Mouse (Mus musculus): ENCODE data around the gene Rtn2. TPM values are rescaled to one million over a fixed set of nuclear protein-coding genes. Genes with fewer than 3 reads are reported as not detected.

The Rtn2 gene
- total and polyA plus RNA-seq, 2 experiments from 2014 or later: 51.7 to 108 TPM

DNA sequence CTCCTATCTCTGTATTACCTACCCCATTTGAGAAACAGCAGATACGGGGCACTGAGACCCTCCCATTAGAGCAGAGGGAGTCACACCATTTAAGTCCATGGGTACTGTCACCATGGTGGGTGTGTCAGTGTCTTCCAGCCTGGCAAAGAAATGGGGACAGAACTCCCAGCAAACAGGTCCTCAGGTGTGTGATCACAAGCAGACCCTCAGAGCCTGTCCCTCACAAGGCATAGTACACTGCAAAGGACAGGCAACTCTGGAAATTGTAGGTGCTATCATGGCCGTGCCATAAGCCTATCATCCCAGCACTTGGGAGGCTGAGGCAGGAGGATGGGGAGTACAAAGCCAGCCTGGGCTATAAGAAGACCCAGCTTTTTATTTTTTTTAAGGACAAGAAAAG is 35.8 kb downstream of the Rtn2 start:
- Histone ChIP-seq H3K27ac (ENCODE audit: low read depth) (no peak overlapping the region), H3K4me2 (ENCODE audit: low read depth, low read length) (no peak overlapping the region), H3K27me3 (ENCODE audit: control insufficient read depth, insufficient read depth, low read length) (no peaks in the 10 kb centered on the region), H3K4me1 (ENCODE audit: control insufficient read depth, insufficient read depth) (peaks cover 16% of the 10 kb centered on the region; the same call in 1 of the 2 replicates), H3K9ac (replicated peaks; ENCODE audit: low read depth, low read length) (no peak overlapping the region), H3K4me3 (ENCODE audit: low read depth, low read length) (no peak overlapping the region), H3K36me3 (replicated peaks; ENCODE audit: control insufficient read depth, insufficient read depth, low read length) (no peaks in the 10 kb centered on the region), H3K9me3 (replicated peaks; ENCODE audit: control insufficient read depth, low read length) (no peaks in the 10 kb centered on the region)
- DNase-seq (ENCODE audit: low spot score) (no peak), ATAC-seq (ENCODE audit: insufficient read depth, low read depth) (no peak)
- 65% methylated on average over 2 of the region's 2 CpGs for WGBS
- TF ChIP-seq CTCF (IDR thresholded peaks at IDR 0.05; ENCODE audit: low read depth) (no peak), EP300 (IDR thresholded peaks at IDR 0.05; ENCODE audit: low read depth) (no peak)

- TF ChIP-seq EP300 (IDR thresholded peaks at IDR 0.05; ENCODE audit: low read depth) (no peak), CTCF (IDR thresholded peaks at IDR 0.05; ENCODE audit: low read depth) (no peak)
- no peaks in the 10 kb centered on the region for H3K27me3 ChIP-seq (ENCODE audit: control insufficient read depth, insufficient read depth, low read length)
- no peak overlapping the region for H3K4me2 ChIP-seq (ENCODE audit: low read depth, low read length)
- no peaks in the 10 kb centered on the region for H3K36me3 ChIP-seq (replicated peaks; ENCODE audit: control insufficient read depth, insufficient read depth, low read length)
- 79% methylated on average over 7 of the region's 7 CpGs for WGBS
- ATAC-seq (ENCODE audit: insufficient read depth, low read depth) (no peak), DNase-seq (ENCODE audit: low spot score) (no peak)
- H3K27ac ChIP-seq (ENCODE audit: low read depth): no peak overlapping the region
- peaks cover 16% of the 10 kb centered on the region; the same call in 1 of the 2 replicates for H3K4me1 ChIP-seq (ENCODE audit: control insufficient read depth, insufficient read depth)
- no peak overlapping the region for H3K4me3 ChIP-seq (ENCODE audit: low read depth, low read length)
- no peak overlapping the region for H3K9ac ChIP-seq (replicated peaks; ENCODE audit: low read depth, low read length)
- no peaks in the 10 kb centered on the region for H3K9me3 ChIP-seq (replicated peaks; ENCODE audit: control insufficient read depth, low read length)
Measured at GRCm38 (mm10) chr7:19318676-19319075, 36.3 kb downstream of the Rtn2 start.

- Histone ChIP-seq H3K4me3 (ENCODE audit: low read depth, low read length) (peak overlapping the region; percentile 43), H3K9ac (replicated peaks; ENCODE audit: low read depth, low read length) (peak overlapping the region; percentile 36), H3K36me3 (replicated peaks; ENCODE audit: control insufficient read depth, insufficient read depth, low read length) (no peaks in the 10 kb centered on the region), H3K27ac (ENCODE audit: low read depth) (peak overlapping the region; percentile 43), H3K4me2 (ENCODE audit: low read depth, low read length) (peak overlapping the region; percentile 73), H3K4me1 (ENCODE audit: control insufficient read depth, insufficient read depth) (peaks cover 16% of the 10 kb centered on the region; the same call in 1 of the 2 replicates), H3K27me3 (ENCODE audit: control insufficient read depth, insufficient read depth, low read length) (no peaks in the 10 kb centered on the region), H3K9me3 (replicated peaks; ENCODE audit: control insufficient read depth, low read length) (no peaks in the 10 kb centered on the region)
- WGBS: 16% methylated on average over 9 of the region's 9 CpGs
- TF ChIP-seq CTCF (IDR thresholded peaks at IDR 0.05; ENCODE audit: low read depth): no peak
- TF ChIP-seq EP300 (IDR thresholded peaks at IDR 0.05; ENCODE audit: low read depth): no peak
- DNase-seq (ENCODE audit: low spot score) (no peak), ATAC-seq (ENCODE audit: insufficient read depth, low read depth) (peak; percentile 30)
Measured at GRCm38 (mm10) chr7:19319458-19319857, 37.0 kb downstream of the Rtn2 start.

GRCm38 (mm10) chr7:19319906-19320305 is 37.5 kb downstream of the Rtn2 start:
- Histone ChIP-seq H3K9me3 (replicated peaks; ENCODE audit: control insufficient read depth, low read length) (no peaks in the 10 kb centered on the region), H3K9ac (replicated peaks; ENCODE audit: low read depth, low read length) (peak overlapping the region; percentile 36), H3K27ac (ENCODE audit: low read depth) (peak overlapping the region; percentile 43), H3K4me3 (ENCODE audit: low read depth, low read length) (peak overlapping the region; percentile 43), H3K27me3 (ENCODE audit: control insufficient read depth, insufficient read depth, low read length) (no peaks in the 10 kb centered on the region), H3K36me3 (replicated peaks; ENCODE audit: control insufficient read depth, insufficient read depth, low read length) (no peaks in the 10 kb centered on the region), H3K4me1 (ENCODE audit: control insufficient read depth, insufficient read depth) (peaks cover 16% of the 10 kb centered on the region; the same call in 1 of the 2 replicates), H3K4me2 (ENCODE audit: low read depth, low read length) (peak overlapping the region; percentile 73)
- peak; percentile 97 for DNase-seq (ENCODE audit: low spot score)
- TF ChIP-seq CTCF (IDR thresholded peaks at IDR 0.05; ENCODE audit: low read depth) (no peak), EP300 (IDR thresholded peaks at IDR 0.05; ENCODE audit: low read depth) (peak; percentile 34; the same call in 1 of the 2 replicates)
- under 1% methylated on average over 41 of the region's 41 CpGs for WGBS
- ATAC-seq (ENCODE audit: insufficient read depth, low read depth): peak; percentile 97

DNA sequence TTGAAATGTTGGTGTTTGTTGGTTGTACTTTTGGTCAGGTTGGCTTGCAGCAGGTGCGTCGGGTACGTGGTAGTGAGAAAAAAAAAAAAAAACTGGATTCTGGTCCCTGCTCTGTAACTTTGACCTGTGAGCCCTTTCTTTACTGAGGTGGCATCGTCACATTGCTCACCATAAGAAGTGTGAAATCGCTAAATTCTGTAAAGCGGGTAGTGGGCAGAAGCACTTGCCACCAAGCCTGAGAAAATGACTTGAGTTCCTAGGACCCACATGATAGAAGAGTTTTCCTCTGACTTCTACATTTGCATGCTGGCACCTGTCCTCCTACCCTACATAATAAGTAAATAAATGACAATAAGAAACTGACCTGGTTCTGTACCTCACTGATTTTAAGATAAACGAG is 38.2 kb downstream of the Rtn2 start:
- Histone ChIP-seq H3K4me3 (ENCODE audit: low read depth, low read length) (peak overlapping the region; percentile 43), H3K4me1 (ENCODE audit: control insufficient read depth, insufficient read depth) (peaks cover 16% of the 10 kb centered on the region; the same call in 1 of the 2 replicates), H3K36me3 (replicated peaks; ENCODE audit: control insufficient read depth, insufficient read depth, low read length) (no peaks in the 10 kb centered on the region), H3K9ac (replicated peaks; ENCODE audit: low read depth, low read length) (no peak overlapping the region), H3K27ac (ENCODE audit: low read depth) (no peak overlapping the region), H3K27me3 (ENCODE audit: control insufficient read depth, insufficient read depth, low read length) (no peaks in the 10 kb centered on the region), H3K4me2 (ENCODE audit: low read depth, low read length) (peak overlapping the region; percentile 73), H3K9me3 (replicated peaks; ENCODE audit: control insufficient read depth, low read length) (no peaks in the 10 kb centered on the region)
- DNase-seq (ENCODE audit: low spot score): no peak
- TF ChIP-seq CTCF (IDR thresholded peaks at IDR 0.05; ENCODE audit: low read depth): no peak
- no peak for TF ChIP-seq EP300 (IDR thresholded peaks at IDR 0.05; ENCODE audit: low read depth)
- WGBS: 43% methylated on average over 7 of the region's 7 CpGs
- ATAC-seq (ENCODE audit: insufficient read depth, low read depth): no peak

DNA sequence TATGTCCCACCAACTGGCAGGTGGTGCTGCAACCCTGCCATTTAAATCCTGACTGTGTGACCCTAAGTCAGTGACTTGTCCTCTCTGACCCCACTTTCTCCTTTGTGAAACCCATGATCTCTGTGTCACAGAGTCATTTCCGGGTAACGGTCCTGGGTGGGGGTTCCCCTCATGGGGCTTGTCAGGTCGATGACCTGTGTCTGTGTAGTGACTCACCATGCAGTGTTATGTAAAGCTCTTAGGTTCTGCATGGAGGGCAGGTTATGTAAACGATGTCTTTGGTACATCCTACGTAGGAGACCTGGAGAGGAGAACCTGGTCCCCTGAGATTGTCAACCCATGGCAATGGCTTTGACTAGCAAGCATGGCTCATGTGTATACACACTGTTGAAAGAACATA is 39.0 kb downstream of the Rtn2 start:
- H3K9me3 ChIP-seq (replicated peaks; ENCODE audit: control insufficient read depth, low read length): no peaks in the 10 kb centered on the region
- 56% methylated on average over 5 of the region's 5 CpGs for WGBS
- H3K36me3 ChIP-seq (replicated peaks; ENCODE audit: control insufficient read depth, insufficient read depth, low read length): no peaks in the 10 kb centered on the region
- no peak overlapping the region for H3K4me2 ChIP-seq (ENCODE audit: low read depth, low read length)
- H3K4me1 ChIP-seq (ENCODE audit: control insufficient read depth, insufficient read depth): peaks cover 16% of the 10 kb centered on the region; the same call in 1 of the 2 replicates
- DNase-seq (ENCODE audit: low spot score) (no peak), ATAC-seq (ENCODE audit: insufficient read depth, low read depth) (no peak)
- no peak overlapping the region for H3K9ac ChIP-seq (replicated peaks; ENCODE audit: low read depth, low read length)
- H3K27me3 ChIP-seq (ENCODE audit: control insufficient read depth, insufficient read depth, low read length): no peaks in the 10 kb centered on the region
- no peak overlapping the region for H3K4me3 ChIP-seq (ENCODE audit: low read depth, low read length)
- no peak overlapping the region for H3K27ac ChIP-seq (ENCODE audit: low read depth)
- no peak for TF ChIP-seq CTCF (IDR thresholded peaks at IDR 0.05; ENCODE audit: low read depth)
- TF ChIP-seq EP300 (IDR thresholded peaks at IDR 0.05; ENCODE audit: low read depth): no peak
